Mouse (Mus musculus): Measurements from ENCODE around the gene Dlgap3. TPM values are rescaled to one million over a fixed set of nuclear protein-coding genes. Genes with fewer than 3 reads are reported as not detected.

The Dlgap3 gene
- polyA plus RNA-seq (2015; fragmentation: Nextera tagmentation; extraction: Ambion mirVana) = 6.5 and 7.5 TPM in 2 replicates

GRCm38 (mm10) chr4:127168914-127169345 lies at the start of gene Dlgap3:
Gene Dlgap3 (plus strand): TSS chr4:127169204.

DNA sequence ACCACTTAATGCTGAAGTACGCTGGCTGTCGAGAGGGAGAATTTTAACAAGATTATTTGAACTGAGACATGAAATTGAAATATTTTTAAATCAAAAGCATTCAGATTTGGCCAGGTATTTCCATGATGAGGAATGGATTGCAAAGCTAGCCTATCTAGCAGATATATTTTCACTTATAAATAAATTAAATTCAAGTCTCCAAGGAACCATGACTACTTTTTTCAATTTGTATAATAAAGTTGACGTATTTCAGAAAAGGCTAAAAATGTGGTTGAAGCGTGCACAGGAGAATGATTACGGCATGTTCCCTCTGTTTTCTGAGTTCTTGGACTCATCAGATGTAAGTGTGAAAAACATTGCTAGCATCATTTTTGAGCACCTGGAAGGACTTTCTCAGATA lies 45.6 kb upstream of the Dlgap3 start, which contains the start of gene Tmem35b:
Tmem35b (plus strand) TSS at position 301 of the 400 bp plus-strand sequence.

GRCm38 (mm10) chr4:127243552-127243951 lies 74.5 kb downstream of the Dlgap3 start, which contains the start of gene Smim12:
Gene Smim12 (plus strand): TSS chr4:127243784.

Other genes starting within 250 kb of the Dlgap3 start
- 10.0 and 18.0 TPM in 2 replicates for gene Zmym4, start 201.1 kb upstream of the Dlgap3 start, polyA plus RNA-seq (2015; fragmentation: Nextera tagmentation; extraction: Ambion mirVana)
- gene Sfpq, start 147.9 kb upstream of the Dlgap3 start, polyA plus RNA-seq (2015; fragmentation: Nextera tagmentation; extraction: Ambion mirVana) = 56.8 and 61.3 TPM in 2 replicates
- gene Zmym1, start 108.1 kb upstream of the Dlgap3 start, polyA plus RNA-seq (2015; fragmentation: Nextera tagmentation; extraction: Ambion mirVana) = 9.0 and 9.1 TPM in 2 replicates
- 8.1 and 10.1 TPM in 2 replicates for gene Zmym6, start 91.8 kb upstream of the Dlgap3 start, polyA plus RNA-seq (2015; fragmentation: Nextera tagmentation; extraction: Ambion mirVana)
- 39.4 and 62.7 TPM in 2 replicates for gene Tmem35b, start 45.5 kb upstream of the Dlgap3 start, polyA plus RNA-seq (2015; fragmentation: Nextera tagmentation; extraction: Ambion mirVana)
- 58.9 and 65.1 TPM in 2 replicates for gene Smim12, start 74.6 kb downstream of the Dlgap3 start, polyA plus RNA-seq (2015; fragmentation: Nextera tagmentation; extraction: Ambion mirVana)
- gene Gja4, start 144.8 kb downstream of the Dlgap3 start, polyA plus RNA-seq (2015; fragmentation: Nextera tagmentation; extraction: Ambion mirVana) = 7.7 and 11.4 TPM in 2 replicates
- gene Gjb3, start 161.6 kb downstream of the Dlgap3 start, polyA plus RNA-seq (2015; fragmentation: Nextera tagmentation; extraction: Ambion mirVana) = 0.38 and 0.55 TPM in 2 replicates
- 0.39 and 0.43 TPM in 2 replicates for gene Gjb4, start 184.9 kb downstream of the Dlgap3 start, polyA plus RNA-seq (2015; fragmentation: Nextera tagmentation; extraction: Ambion mirVana)
- gene Gjb5, start 189.0 kb downstream of the Dlgap3 start, polyA plus RNA-seq (2015; fragmentation: Nextera tagmentation; extraction: Ambion mirVana) = 2.6 and 3.1 TPM in 2 replicates

Data from adrenal gland, postnatal 0 days (tissue).